Mouse (Mus musculus) liver, adult 2 months (tissue): ENCODE measurements around the gene Robo2. TPM values are rescaled to one million over a fixed set of nuclear protein-coding genes. Genes with fewer than 3 reads are reported as not detected.

ENCODE experiments used
- DNase-seq: peaks from one replicate; pipeline ENCODE4 v3.0.0-alpha.2; 2011; ENCODE audit warnings: low read depth, low spot score; ENCODE audit errors: extremely low read depth
- H3K27ac ChIP-seq: fragments of 200-500 bp; replicated peaks from 2 replicates; pipeline ENCODE4 v1.5.1; 2012; ENCODE audit warnings: low read depth, mild to moderate bottlenecking, control low read depth, inconsistent platforms, low read length; ENCODE audit not compliant: insufficient read depth
- H3K27me3 ChIP-seq: fragments of 200-500 bp; 2 replicates; pipeline ENCODE4 v1.6.1; 2012; ENCODE audit warnings: mild to moderate bottlenecking, moderate library complexity, low read length, inconsistent platforms; ENCODE audit not compliant: control insufficient read depth, insufficient read depth
- H3K36me3 ChIP-seq: fragments of 200-500 bp; 2 replicates; pipeline ENCODE4 v1.6.1; 2012; ENCODE audit warnings: low read length, inconsistent platforms; ENCODE audit not compliant: control insufficient read depth, insufficient read depth
- H3K4me1 ChIP-seq: fragments of 200-500 bp; 2 replicates; pipeline ENCODE4 v1.6.1; 2011; ENCODE audit warnings: low read length; ENCODE audit not compliant: control insufficient read depth, insufficient read depth
- H3K4me3 ChIP-seq: fragments of 200-500 bp; 2 replicates; pipeline ENCODE4 v1.5.1; 2011; ENCODE audit warnings: low read depth, mild to moderate bottlenecking, control low read depth, low read length, moderate library complexity; ENCODE audit not compliant: insufficient read depth
- H3K79me2 ChIP-seq: fragments of 200-500 bp; 2 replicates; pipeline ENCODE4 v1.6.1; 2012; ENCODE audit warnings: inconsistent platforms, mild to moderate bottlenecking, low read length, moderate library complexity; ENCODE audit not compliant: control insufficient read depth, insufficient read depth
- H3K9ac ChIP-seq: fragments of 200-500 bp; 2 replicates; pipeline ENCODE4 v1.6.1; 2012; ENCODE audit warnings: low read depth, mild to moderate bottlenecking, control low read depth, inconsistent platforms, low read length
- CTCF ChIP-seq: fragments of 200-500 bp; IDR thresholded peaks from 2 replicates; pipeline ENCODE4 v1.5.1; 2011; ENCODE audit warnings: low read depth, low read length, control low read depth
- POLR2A ChIP-seq: fragments of 200-500 bp; IDR thresholded peaks from 2 replicates; pipeline ENCODE4 v1.6.1; 2011; ENCODE audit warnings: low read length, control low read depth; ENCODE audit not compliant: insufficient read depth; ENCODE audit errors: extremely low read depth
- WGBS: fragments of 180-500 bp; shearing (Covaris S2); methylation state at CpG from one replicate; pipeline ENCODE4 v1.1.7; 2018; 5-methylcytosine and 5-hydroxymethylcytosine counted together
- polyA plus RNA-seq: library from polyadenylated mRNA; depleted of rRNA; stranded (reverse); fragments of >200 nt; gene quantifications from 2 replicates; pipeline ENCODE4 v1.2.3, GENCODE M21; 2012
- total RNA-seq: library from RNA; depleted of rRNA; stranded (reverse); fragments of >200 nt; gene quantifications from 2 replicates; pipeline ENCODE4 v1.2.3, GENCODE M21; 2014

Gene Robo2
- total and polyA plus RNA-seq, 2 experiments = 1.2 to 2.8 TPM

DNA sequence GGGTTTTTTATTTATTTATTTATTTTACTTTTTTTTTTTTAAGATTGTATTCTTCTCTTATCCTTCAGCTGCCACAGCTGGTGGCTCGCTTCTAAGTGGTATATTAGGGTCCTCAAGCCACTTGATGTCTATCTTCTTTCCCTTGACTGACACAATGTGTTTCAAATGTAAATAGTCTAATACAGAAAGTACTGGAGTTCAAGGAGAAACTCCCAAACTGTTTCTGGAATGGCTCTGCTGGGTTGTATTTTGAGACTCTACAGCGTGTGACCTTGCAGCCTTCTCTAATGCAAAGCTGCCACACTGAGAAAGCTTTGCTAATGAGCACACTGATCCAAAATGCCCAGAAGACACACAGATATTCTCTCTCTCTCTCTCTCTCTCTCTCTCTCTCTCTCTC lies 552.9 kb downstream of the Robo2 start:
- DNase-seq = no peak
- TF ChIP-seq CTCF (no peak), POLR2A (no peak)

DNA sequence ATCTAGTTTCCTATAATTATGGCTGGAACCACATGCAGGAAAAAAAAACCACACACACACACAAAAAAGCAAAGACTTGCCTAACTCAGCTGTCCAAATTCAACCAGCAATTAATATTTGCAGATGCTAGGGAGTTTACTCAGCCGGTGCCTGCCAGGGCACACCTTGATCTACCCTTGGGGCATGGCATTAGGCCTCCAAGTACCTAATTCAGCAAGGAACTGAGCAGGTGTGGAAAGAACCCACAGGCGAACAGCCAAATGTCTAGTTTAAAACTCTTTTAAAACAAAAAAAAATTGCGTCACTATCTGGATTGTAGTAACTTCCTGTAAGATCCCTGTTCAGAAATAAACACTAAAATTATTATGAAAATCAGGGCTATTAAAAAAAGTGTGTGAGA lies 555.8 kb downstream of the Robo2 start:
- no peak for TF ChIP-seq POLR2A
- TF ChIP-seq CTCF = no peak
- Histone ChIP-seq H3K36me3 (no peaks in the 10 kb centered on the region), H3K79me2 (no peaks in the 10 kb centered on the region), H3K27me3 (no peaks in the 10 kb centered on the region), H3K9ac (no peak overlapping the region), H3K4me1 (no peaks in the 10 kb centered on the region), H3K4me3 (no peak overlapping the region), H3K27ac (no peak overlapping the region)
- no peak for DNase-seq
- 82% methylated on average over 3 of the region's 3 CpGs for WGBS

More for the DNA sequence above, 552.9 kb downstream of the Robo2 start:
- no peaks in the 10 kb centered on the region for H3K4me1 ChIP-seq
- no peaks in the 10 kb centered on the region for H3K79me2 ChIP-seq
- H3K27me3 ChIP-seq = no peaks in the 10 kb centered on the region
- H3K4me3 ChIP-seq = no peak overlapping the region
- no peak overlapping the region for H3K9ac ChIP-seq
- WGBS = 81% methylated on average over 2 of the region's 2 CpGs
- no peaks in the 10 kb centered on the region for H3K36me3 ChIP-seq
- H3K27ac ChIP-seq = no peak overlapping the region
